Mouse (Mus musculus) embryo, embryonic 9.5 days (tissue): ENCODE measurements at regions not wholly inside any gene's neighbourhood (a gene's known extent, or its start where the extent isn't known, plus 50 kb on each side); places are given as distances from the start of the nearest gene placed in this dataset.

Experiments
- DNase-seq: peaks from one replicate; pipeline ENCODE4 v3.0.0-alpha.2; 2017; ENCODE audit errors: extremely low spot score

GRCm38 (mm10) chr1:71767705-71768104 is 114.7 kb upstream of the Fn1 start:
- DNase-seq: no peak

DNA sequence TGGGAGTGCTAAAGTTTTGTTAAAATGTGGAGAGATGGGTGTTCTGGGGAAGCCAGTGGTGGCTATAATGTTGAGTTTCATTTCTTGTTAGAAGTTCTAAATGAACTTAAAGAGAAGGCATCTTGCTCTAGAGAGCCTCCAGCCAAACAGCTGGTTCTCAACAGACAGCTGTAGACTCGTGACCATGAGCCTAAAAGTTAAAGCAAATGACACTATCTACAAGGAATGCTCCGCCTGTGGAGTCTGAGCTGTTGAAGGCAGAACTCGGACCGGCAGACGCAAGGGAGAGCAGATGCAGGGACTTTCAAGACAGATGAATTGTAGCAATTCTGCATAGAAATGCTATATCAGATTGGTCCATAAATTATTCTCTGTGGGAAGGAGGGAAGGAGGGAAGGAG is 114.1 kb upstream of the Fn1 start:
- DNase-seq: no peak

DNA sequence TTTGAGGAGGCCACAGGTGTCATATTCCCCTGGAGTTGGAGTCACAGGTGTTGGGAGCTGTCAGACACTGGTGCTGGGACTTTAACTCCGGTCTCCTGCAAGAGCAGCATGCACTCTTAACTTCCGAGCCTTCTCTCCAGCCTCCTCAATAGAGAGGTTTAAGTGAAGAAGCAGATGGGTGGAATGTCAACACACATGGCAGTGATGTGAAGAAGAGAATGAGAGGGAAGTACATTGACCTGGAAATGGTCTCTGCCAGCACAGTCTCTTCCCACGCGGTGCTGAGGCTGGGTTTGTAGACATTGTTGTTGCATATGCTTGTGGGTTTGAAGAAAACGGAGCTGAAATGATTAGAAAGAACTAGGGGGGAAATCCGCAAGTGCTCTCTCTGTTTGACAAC is 112.0 kb upstream of the Fn1 start:
- DNase-seq: no peak

DNA sequence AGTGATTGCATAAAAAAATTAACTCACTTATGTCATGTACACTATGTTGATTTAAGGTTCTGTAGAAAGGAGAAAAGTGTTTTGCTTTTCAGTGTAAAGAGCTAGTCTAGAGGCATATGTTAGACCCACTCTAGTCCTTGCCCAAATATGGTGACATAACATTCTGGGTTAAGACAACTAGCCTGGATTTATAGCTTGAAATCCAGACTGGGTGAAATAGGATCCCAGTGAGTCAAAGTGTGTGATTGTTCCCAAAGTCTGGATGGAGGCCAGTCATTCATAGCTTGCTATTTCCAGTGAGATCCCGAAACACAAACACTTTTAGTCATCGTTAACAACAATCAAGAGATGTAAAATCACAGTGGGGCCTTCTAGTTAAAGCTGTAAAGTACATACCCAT is 110.5 kb upstream of the Fn1 start:
- DNase-seq: no peak

DNA sequence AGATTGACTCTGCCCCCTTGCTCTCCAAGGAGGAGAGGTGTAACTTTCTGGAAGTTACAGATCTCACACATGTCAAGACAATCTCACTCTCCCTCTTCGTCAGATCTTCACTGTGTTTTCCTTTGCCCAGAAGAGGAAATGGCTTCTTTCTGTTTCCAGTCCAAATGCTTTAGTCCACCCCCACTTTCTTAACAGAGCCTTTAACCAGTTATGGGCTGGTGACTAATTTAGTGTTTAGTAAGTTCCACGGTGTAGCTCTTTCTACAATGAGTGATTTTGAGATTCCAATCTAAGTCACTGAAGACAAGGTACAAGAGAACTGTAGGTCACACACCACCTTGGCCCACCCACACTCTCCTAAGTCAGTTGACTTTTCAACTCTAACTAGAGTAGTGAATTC is 107.3 kb upstream of the Fn1 start:
- no peak for DNase-seq

DNA sequence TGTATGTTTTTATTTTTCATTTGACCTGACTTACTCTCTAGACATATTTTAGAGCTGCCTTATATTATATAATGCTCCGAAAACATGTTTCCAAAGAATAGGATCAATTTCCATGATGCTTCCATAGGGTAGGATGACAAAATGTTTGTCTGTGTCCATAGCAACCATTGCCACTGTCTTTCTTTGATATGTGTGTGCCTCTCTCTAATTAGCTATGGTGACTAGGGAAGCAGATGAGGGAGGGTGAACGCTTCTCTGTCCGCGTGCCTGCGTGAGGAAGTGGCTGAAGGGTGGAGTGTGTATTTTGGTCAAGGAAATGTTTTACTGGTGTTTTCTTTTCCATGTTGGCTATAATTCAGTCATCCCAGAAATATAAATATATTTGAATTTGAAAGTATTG is 104.2 kb upstream of the Fn1 start:
- DNase-seq: no peak

GRCm38 (mm10) chr1:71756159-71756558 is 103.2 kb upstream of the Fn1 start:
- no peak for DNase-seq

DNA sequence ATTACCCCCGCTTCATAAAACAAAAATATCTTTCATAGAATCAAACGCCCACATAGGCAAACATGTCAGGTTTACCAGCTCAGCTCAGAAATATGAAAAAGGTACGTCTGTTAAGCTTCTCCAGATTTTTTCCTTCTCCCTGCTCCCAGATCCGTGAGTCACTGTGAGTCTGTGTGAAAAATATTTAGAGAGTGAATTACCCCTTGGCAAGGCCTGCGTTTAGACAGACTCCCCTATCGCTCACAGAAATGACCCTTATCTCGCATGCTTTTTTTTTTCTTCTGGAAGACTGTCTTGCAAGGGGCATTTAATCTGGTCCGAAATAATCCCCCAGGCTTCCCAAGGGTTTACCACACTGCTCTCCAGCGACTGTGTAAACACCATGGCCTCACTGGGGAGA is 102.4 kb upstream of the Fn1 start:
- DNase-seq: no peak

DNA sequence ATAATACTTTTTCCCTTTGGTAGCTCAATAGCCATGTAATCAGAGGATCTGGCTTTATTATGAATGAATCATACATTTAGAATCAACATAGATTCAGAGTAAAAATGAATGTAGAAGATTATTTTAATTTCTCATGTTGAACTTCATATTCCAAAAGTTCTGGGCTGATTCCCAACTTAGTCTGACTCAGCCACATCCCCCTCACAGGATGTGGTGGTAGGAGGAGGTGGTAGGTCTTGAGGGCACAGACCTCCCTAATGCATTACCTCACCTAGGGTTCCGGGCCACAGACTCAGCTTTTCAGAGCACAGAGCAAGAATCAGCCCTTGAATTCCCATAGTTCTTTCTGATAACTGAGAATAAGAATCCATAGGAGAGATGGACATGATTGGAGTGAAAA is 99.4 kb upstream of the Fn1 start:
- no peak for DNase-seq

DNA sequence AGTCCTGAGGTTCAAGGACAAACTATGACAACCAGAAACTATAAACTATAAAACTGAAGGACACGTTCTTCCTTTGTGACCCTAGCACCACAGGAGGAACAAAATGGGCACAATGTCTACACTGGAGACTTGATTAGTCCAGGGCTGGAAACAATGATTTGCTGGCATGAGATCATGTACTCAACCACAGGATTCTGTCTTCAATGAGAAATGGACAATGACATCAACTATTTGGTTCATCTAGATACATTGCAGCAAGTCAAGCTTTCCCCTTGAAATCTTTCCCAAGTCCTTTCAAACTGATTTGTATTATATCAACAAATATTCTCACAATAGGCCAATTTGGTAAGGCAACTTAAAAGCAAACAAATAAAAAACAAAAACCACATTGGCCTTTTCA is 98.6 kb upstream of the Fn1 start:
- no peak for DNase-seq

DNA sequence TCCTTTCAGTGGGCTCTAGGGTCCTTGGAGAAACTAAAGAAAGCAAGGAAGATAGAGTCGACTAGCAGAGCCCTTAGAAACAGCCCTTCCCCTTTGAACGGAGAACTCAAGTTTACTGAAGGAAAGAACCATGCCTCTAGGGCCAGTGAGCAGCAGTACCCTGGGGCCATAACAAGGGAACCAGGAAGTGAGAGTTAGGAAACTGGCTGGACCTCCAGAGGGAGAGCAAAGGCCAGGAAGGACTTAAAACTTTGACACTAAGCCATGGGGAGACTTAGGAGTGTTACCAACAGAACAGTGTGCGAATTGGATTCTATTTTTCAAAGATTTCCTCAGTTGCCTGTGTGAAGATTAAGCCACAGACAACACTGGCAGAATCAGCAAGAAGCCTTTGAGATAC is 82.6 kb upstream of the Fn1 start:
- no peak for DNase-seq

DNA sequence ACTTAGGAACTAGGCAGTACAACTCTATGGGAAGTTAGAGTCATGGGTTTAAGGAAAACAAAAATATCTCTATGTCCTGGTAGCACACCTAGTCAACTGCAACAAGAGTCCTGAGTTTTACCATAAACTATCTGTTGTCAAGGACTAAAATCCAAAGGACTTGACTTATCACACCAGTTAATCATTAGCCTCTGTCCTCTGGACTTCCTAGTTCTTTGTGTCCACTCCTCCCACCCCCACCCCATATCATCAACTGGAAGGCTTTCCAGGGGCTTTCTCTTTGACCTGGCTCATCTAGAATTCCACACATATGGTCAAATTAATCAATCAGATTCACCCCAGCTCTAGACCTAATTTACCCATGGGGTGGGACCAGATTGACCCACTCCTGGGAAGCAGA is 78.6 kb upstream of the Fn1 start:
- no peak for DNase-seq

DNA sequence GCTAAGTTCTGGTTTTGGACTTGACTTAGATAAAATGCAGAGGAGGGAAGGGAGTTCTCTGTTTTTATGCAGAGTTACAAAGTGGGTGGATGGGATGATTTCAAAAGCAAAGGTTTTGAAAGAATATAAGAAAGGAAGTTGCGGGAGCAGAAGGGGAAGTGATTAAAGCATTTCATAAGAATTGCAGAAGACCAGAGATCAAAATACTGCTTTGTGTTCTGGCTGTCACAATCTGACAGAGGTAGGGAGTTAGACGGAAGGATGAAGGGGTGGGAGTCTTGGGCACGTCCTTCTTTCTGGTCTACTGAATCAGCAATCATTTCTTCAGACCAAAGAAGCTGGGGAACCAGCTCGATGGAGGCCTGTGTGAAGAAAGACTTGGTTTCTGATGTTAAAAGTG is 78.0 kb upstream of the Fn1 start:
- no peak for DNase-seq

- DNase-seq: no peak
These were observed 75.9 kb upstream of the Fn1 start for GRCm38 (mm10) chr1:71728852-71729347.

DNA sequence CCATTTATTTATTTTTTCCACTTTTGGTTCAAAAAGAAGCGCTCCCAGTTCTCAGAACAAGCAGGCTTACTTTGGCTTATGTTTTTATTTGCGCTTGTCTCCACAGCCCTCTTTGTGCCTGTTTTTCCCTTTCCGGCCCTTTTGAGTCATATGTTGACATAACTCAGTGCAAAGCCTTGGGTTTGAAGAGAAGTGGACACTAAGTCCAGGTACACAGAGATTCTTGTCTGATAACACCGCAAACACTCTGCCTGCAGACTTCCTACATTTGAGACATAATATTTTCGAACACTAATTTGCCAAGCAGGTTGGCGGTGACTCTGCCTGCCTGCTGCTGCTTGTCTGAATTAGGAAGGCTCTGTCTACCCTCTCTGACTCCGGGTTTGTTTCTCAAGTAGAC is 70.8 kb upstream of the Fn1 start:
- no peak for DNase-seq

DNA sequence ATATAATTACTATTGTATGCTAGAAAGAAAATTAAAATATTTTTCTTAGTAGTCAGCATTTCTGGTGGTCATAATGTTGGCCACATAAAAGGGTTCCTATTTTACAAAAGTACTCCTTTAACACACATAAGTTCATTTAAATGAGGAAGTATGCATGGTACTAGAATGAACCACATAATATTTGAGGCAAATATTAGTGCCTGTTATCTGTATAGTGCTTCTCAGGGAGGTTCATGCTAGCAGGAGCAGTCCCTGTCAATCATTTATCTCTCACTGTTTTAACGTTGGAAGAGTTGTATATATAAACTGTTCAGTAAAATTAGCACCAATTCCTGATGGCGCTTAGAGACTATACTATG is 70.0 kb upstream of the Fn1 start:
- DNase-seq: no peak

- DNase-seq: no peak
These were observed 69.4 kb upstream of the Fn1 start for GRCm38 (mm10) chr1:71722211-71723038.
